Mouse (Mus musculus): Measurements from ENCODE around the gene Dtnb. TPM values are rescaled to one million over a fixed set of nuclear protein-coding genes. Genes with fewer than 3 reads are reported as not detected.
A peak's percentile ranks its signal among the peaks of the same experiment; 100 is the strongest.
"Not testable (repeated sequence)": the region's sequence is repeated elsewhere in the genome, so short reads cannot be mapped to it uniquely, and the experiment has no call there.

Gene Dtnb
- polyA plus RNA-seq (2015; fragmentation: Nextera tagmentation; extraction: Ambion mirVana), result 40.5 and 41.5 TPM in 2 replicates

DNA sequence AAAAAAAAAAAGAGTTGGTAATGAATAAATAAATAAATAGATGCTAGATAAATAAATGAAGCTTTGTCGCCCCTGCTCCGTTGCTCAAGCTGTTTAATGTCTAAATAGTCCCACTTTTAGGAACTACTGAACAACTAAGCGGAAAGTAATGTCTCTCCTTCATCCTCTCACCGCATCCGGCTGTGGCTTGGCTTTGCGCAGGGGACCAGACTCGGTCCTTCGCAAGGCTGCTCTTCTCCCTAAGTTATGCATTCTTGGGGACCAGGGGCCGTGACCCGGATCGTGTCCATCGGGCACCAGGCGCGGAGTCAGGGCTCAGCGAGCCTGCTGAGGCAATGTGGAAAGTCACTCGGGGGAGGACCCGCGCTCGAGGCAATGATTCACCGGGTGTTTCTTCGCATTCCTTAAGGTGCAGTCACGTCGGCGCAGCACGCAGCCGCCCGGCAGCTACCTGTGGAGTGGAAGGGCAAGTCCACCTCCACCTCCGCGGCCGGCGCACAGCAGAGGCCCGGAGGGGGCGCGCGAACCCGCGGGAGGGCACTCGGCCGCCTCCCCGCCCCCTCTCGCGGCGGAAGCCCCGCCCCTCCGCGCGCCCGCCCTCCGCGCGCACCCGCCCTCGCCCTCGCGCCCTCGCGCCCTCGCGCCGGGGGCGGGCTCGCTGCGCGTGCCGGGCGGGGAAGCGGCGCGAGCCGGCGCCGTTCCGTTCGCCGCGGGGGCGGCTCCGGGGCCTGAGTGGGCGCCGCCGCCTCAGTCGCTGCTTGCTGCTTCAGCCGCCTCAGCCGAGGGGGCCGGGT is at the start of gene Dtnb:
TSS of gene Dtnb (plus strand) at position 595 of the 794 bp plus-strand sequence.
- Histone ChIP-seq H3K4me3 (replicated peaks) (peak within 1 kb of the TSS; percentile 86), H3K4me1 (peaks cover 8% of the 10 kb centered on the region), H3K36me3 (no peaks in the 10 kb centered on the region), H3K27me3 (no peaks in the 10 kb centered on the region), H3K9ac (peak within 1 kb of the TSS; percentile 81), H3K4me2 (replicated peaks) (peak within 1 kb of the TSS; percentile 81), H3K27ac (replicated peaks) (peak within 1 kb of the TSS; percentile 91), H3K9me3 (replicated peaks) (no peaks in the 10 kb centered on the region)
- ATAC-seq (ENCODE audit: insufficient number of reproducible peaks, low FRiP score, low TSS enrichment, low read depth), result peak; percentile 88
- WGBS, result under 1% methylated on average over 83 of the region's 85 CpGs

GRCm38 (mm10) chr12:3525536-3525935 is 46.6 kb upstream of the Dtnb start:
- Histone ChIP-seq H3K4me3 (replicated peaks) (no peak overlapping the region), H3K27ac (replicated peaks) (no peak overlapping the region), H3K36me3 (no peaks in the 10 kb centered on the region), H3K4me1 (no peaks in the 10 kb centered on the region), H3K9me3 (replicated peaks) (0 out of 2 replicates have a peak, but pooled peaks cover 3% of the 10 kb centered on the region), H3K4me2 (replicated peaks) (no peak overlapping the region), H3K27me3 (no peaks in the 10 kb centered on the region), H3K9ac (no peak overlapping the region)
- WGBS, result 88% methylated on average over 5 of the region's 5 CpGs
- ATAC-seq (ENCODE audit: insufficient number of reproducible peaks, low FRiP score, low TSS enrichment, low read depth), result no peak

- not testable (repeated sequence) for H3K27ac ChIP-seq (replicated peaks); H3K4me1 ChIP-seq; H3K9ac ChIP-seq; H3K4me3 ChIP-seq (replicated peaks); ATAC-seq (ENCODE audit: insufficient number of reproducible peaks, low FRiP score, low TSS enrichment, low read depth); H3K36me3 ChIP-seq; H3K9me3 ChIP-seq (replicated peaks); H3K4me2 ChIP-seq (replicated peaks); H3K27me3 ChIP-seq
- WGBS, result 93% methylated on average over 1 of the region's 1 CpGs
Observed at GRCm38 (mm10) chr12:3535446-3535845, 36.7 kb upstream of the Dtnb start.

DNA sequence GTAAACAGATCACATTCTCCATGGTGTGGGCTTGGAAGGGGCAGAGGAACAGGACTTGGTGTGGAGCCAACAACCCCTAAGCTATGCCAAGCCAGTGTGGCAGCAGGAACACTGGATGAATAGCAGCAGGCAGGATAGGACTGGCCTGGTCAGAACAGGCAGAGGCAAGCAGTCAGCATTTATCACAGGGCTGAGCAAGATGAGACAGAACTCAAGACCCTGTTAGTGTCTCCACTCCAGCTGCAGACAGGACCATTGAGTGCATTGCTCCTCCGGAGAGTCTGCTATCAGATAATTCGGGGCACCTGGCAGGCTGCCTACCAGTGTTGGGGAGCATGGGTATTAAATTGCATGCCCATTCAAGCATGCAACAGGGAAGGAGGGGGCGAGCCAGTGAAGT is 34.6 kb upstream of the Dtnb start:
- Histone ChIP-seq H3K27ac (replicated peaks) (peak overlapping the region; percentile 68; the same call in 1 of the 2 replicates), H3K4me1 (0 out of 2 replicates have a peak, but pooled peaks cover 8% of the 10 kb centered on the region), H3K27me3 (no peaks in the 10 kb centered on the region), H3K9me3 (replicated peaks) (no peaks in the 10 kb centered on the region), H3K4me2 (replicated peaks) (no peak overlapping the region), H3K9ac (no peak overlapping the region), H3K36me3 (no peaks in the 10 kb centered on the region), H3K4me3 (replicated peaks) (no peak overlapping the region)
- WGBS, result 35% methylated on average over 3 of the region's 3 CpGs
- peak; percentile 70 for ATAC-seq (ENCODE audit: insufficient number of reproducible peaks, low FRiP score, low TSS enrichment, low read depth)

- H3K9me3 ChIP-seq (replicated peaks), result no peaks in the 10 kb centered on the region
- peak overlapping the region; percentile 68 for H3K27ac ChIP-seq (replicated peaks)
- H3K36me3 ChIP-seq, result no peaks in the 10 kb centered on the region
- 0 out of 2 replicates have a peak, but pooled peaks cover 8% of the 10 kb centered on the region for H3K4me1 ChIP-seq
- H3K9ac ChIP-seq, result no peak overlapping the region
- no peaks in the 10 kb centered on the region for H3K27me3 ChIP-seq
- no peak overlapping the region for H3K4me2 ChIP-seq (replicated peaks)
- H3K4me3 ChIP-seq (replicated peaks), result no peak overlapping the region
- 65% methylated on average over 1 of the region's 1 CpGs for WGBS
- no peak for ATAC-seq (ENCODE audit: insufficient number of reproducible peaks, low FRiP score, low TSS enrichment, low read depth)
Observed at GRCm38 (mm10) chr12:3538036-3538435, 34.1 kb upstream of the Dtnb start.

DNA sequence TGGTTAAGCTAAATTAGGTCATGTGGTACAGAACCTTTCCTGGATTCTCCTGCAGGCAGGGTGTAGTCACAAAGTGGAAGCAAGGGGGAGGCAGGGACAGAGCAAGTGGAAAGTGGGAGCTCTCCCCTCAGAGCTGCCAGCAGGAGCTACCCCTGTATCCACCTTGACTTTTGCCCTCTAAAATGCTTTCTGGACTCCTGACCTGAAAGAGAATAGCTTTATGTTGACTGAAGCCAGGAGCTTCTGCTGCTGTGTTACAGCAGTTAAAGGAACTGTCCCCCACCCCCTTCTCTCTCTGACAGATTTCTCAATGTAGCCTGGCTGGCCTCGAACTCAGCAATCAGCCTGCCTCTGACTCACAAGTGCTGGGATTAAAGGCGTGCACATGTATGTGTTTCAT is 32.6 kb upstream of the Dtnb start:
- no peak for ATAC-seq (ENCODE audit: insufficient number of reproducible peaks, low FRiP score, low TSS enrichment, low read depth)
- Histone ChIP-seq H3K27me3 (no peaks in the 10 kb centered on the region), H3K4me1 (0 out of 2 replicates have a peak, but pooled peaks cover 8% of the 10 kb centered on the region), H3K9me3 (replicated peaks) (no peaks in the 10 kb centered on the region), H3K4me2 (replicated peaks) (no peak overlapping the region), H3K36me3 (no peaks in the 10 kb centered on the region), H3K27ac (replicated peaks) (no peak overlapping the region), H3K4me3 (replicated peaks) (no peak overlapping the region), H3K9ac (no peak overlapping the region)
- WGBS, result 65% methylated on average over 2 of the region's 2 CpGs

- Histone ChIP-seq H3K27me3 (no peaks in the 10 kb centered on the region), H3K4me3 (replicated peaks) (no peak overlapping the region), H3K36me3 (no peaks in the 10 kb centered on the region), H3K4me1 (0 out of 2 replicates have a peak, but pooled peaks cover 8% of the 10 kb centered on the region), H3K4me2 (replicated peaks) (no peak overlapping the region), H3K27ac (replicated peaks) (no peak overlapping the region), H3K9me3 (replicated peaks) (no peaks in the 10 kb centered on the region), H3K9ac (no peak overlapping the region)
- no peak for ATAC-seq (ENCODE audit: insufficient number of reproducible peaks, low FRiP score, low TSS enrichment, low read depth)
- WGBS, result 93% methylated on average over 7 of the region's 7 CpGs
Observed at GRCm38 (mm10) chr12:3540871-3541270, 31.3 kb upstream of the Dtnb start.

GRCm38 (mm10) chr12:3545451-3545850 is 26.7 kb upstream of the Dtnb start:
- no peak overlapping the region for H3K4me3 ChIP-seq (replicated peaks)
- ATAC-seq (ENCODE audit: insufficient number of reproducible peaks, low FRiP score, low TSS enrichment, low read depth), result no peak

DNA sequence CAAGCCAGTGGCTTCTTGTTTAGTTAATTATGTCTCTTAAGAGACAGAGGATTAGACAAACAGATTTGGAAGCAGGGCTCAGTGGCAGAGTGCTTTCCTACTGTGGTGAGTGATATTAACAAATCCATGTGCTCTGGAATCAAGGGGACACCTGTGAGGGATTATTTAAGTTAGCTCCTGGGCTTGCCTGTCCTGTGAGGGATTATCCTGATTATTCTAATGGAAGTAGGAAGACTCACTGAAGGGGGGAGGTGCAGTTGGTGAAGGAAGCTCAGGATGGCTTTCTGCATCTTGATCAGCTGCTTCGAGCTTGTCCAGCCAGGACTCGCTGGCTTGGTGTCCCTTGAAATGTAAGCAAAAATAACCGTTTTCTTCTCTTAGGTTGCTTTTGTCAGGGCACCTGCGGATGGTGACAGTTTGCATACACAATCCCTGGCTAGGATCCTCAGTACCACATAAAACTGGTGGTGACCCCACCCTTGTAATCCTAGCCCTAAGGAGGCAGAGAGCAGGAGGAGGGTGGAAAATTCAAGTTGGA is 26.0 kb upstream of the Dtnb start:
- Histone ChIP-seq H3K27ac (replicated peaks) (no peak overlapping the region), H3K27me3 (no peaks in the 10 kb centered on the region), H3K4me2 (replicated peaks) (no peak overlapping the region), H3K4me3 (replicated peaks) (no peak overlapping the region), H3K4me1 (peaks cover 12% of the 10 kb centered on the region; the same call in 1 of the 2 replicates), H3K9ac (no peak overlapping the region), H3K9me3 (replicated peaks) (no peaks in the 10 kb centered on the region), H3K36me3 (no peaks in the 10 kb centered on the region)
- no peak for ATAC-seq (ENCODE audit: insufficient number of reproducible peaks, low FRiP score, low TSS enrichment, low read depth)
- 30% methylated on average over 4 of the region's 4 CpGs for WGBS

More at GRCm38 (mm10) chr12:3545451-3545850, 26.7 kb upstream of the Dtnb start:
- Histone ChIP-seq H3K9me3 (replicated peaks) (no peaks in the 10 kb centered on the region), H3K36me3 (no peaks in the 10 kb centered on the region), H3K27ac (replicated peaks) (no peak overlapping the region), H3K4me1 (peaks cover 9% of the 10 kb centered on the region; the same call in 1 of the 2 replicates), H3K9ac (no peak overlapping the region), H3K27me3 (no peaks in the 10 kb centered on the region), H3K4me2 (replicated peaks) (no peak overlapping the region)
- WGBS, result 58% methylated on average over 3 of the region's 3 CpGs

DNA sequence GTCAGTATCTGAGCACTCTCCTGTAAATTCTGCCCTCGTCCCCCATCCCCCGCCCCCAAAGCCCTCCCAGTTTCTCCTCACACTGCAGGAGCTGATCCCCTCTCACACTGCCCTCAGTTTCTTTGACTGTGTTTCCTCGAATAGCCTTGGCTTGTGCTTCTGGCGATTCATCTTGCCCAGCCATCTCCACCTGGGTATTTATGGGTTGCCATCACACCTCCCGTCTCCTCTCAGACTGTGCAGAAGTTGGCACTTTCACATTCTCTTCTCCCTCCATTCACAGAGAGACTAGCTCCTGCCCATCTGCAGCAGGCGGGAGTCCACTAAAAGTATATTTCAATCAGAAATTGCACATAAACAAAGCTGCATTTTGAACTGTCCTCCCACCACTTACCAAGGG is 25.4 kb upstream of the Dtnb start:
- Histone ChIP-seq H3K4me1 (peaks cover 12% of the 10 kb centered on the region; the same call in 1 of the 2 replicates), H3K4me3 (replicated peaks) (no peak overlapping the region), H3K4me2 (replicated peaks) (no peak overlapping the region), H3K27ac (replicated peaks) (no peak overlapping the region), H3K36me3 (no peaks in the 10 kb centered on the region), H3K27me3 (no peaks in the 10 kb centered on the region), H3K9me3 (replicated peaks) (no peaks in the 10 kb centered on the region), H3K9ac (no peak overlapping the region)
- 37% methylated on average over 6 of the region's 6 CpGs for WGBS
- ATAC-seq (ENCODE audit: insufficient number of reproducible peaks, low FRiP score, low TSS enrichment, low read depth), result no peak

DNA sequence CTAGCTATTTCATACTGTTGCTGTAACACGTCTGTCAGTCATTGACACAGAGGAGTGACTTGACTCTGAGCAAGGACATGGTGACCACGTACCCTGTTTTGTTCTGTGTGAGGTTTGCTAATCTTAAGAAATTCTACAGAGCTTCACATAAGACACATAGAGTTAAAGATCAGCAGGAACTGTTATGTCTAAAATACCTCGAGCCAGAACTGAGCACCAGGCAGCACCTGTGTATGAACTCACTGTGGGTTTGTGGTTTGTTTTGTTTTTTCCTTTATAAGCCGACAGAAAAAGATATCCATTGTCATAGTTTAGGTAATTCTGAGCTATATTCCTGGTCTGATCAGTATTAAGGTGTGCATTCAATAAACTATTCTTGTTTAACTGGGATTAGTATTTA is 24.7 kb upstream of the Dtnb start:
- no peak for ATAC-seq (ENCODE audit: insufficient number of reproducible peaks, low FRiP score, low TSS enrichment, low read depth)
- no peak overlapping the region for H3K4me2 ChIP-seq (replicated peaks)
- WGBS, result 40% methylated on average over 4 of the region's 4 CpGs
- H3K36me3 ChIP-seq, result no peaks in the 10 kb centered on the region
- no peak overlapping the region for H3K4me3 ChIP-seq (replicated peaks)
- H3K27me3 ChIP-seq, result no peaks in the 10 kb centered on the region
- peaks cover 12% of the 10 kb centered on the region; the same call in 1 of the 2 replicates for H3K4me1 ChIP-seq
- no peak overlapping the region for H3K27ac ChIP-seq (replicated peaks)
- H3K9me3 ChIP-seq (replicated peaks), result no peaks in the 10 kb centered on the region
- H3K9ac ChIP-seq, result no peak overlapping the region
